ENCODE assay signal across 8 mouse cellular contexts in genomic region chr4:107637670-107638069, GRCm38 (mm10). TPM values are rescaled to one million over a fixed set of nuclear protein-coding genes. Genes with fewer than 3 reads are reported as not detected.
A peak's percentile ranks its signal among the peaks of the same experiment; 100 is the strongest.
DNase-seq lines count a peak whose midpoint lies in the region; ATAC-seq and TF ChIP-seq lines count a peak whose summit lies in the region.

No protein-coding gene starts in this region.

- no peak overlapping the region for H3K9ac ChIP-seq in heart, postnatal 0 days (replicated peaks; ENCODE audit: low read depth, low read length)
- no peak overlapping the region for H3K9ac ChIP-seq in heart, embryonic 12.5 days
- H3K9ac ChIP-seq in limb, embryonic 13.5 days = no peak overlapping the region
- H3K9ac ChIP-seq in hindbrain, embryonic 12.5 days = no peak overlapping the region

- no peak overlapping the region for H3K27ac ChIP-seq in heart, postnatal 0 days (ENCODE audit: low read depth)
- H3K27ac ChIP-seq in heart, embryonic 12.5 days (ENCODE audit: poor library complexity, severe bottlenecking) = no peak overlapping the region
- no peak overlapping the region for H3K27ac ChIP-seq in thymus, adult 2 months (ENCODE audit: control insufficient read depth, insufficient read depth, low read length)
- 0 out of 2 replicates have a peak overlapping the region, but pooled peaks have one; percentile 63 for H3K27ac ChIP-seq in limb, embryonic 13.5 days
- no peak overlapping the region for H3K27ac ChIP-seq in hindbrain, embryonic 12.5 days

- H3K4me1 ChIP-seq in heart, postnatal 0 days (ENCODE audit: control insufficient read depth, insufficient read depth) = no peaks in the 10 kb centered on the region
- H3K4me1 ChIP-seq in heart, embryonic 12.5 days (replicated peaks) = no peaks in the 10 kb centered on the region
- no peaks in the 10 kb centered on the region for H3K4me1 ChIP-seq in thymus, adult 2 months (replicated peaks; ENCODE audit: control insufficient read depth, insufficient read depth, low read length)
- H3K4me1 ChIP-seq in limb, embryonic 13.5 days = peaks cover 69% of the 10 kb centered on the region
- peaks cover 18% of the 10 kb centered on the region; the same call in 1 of the 2 replicates for H3K4me1 ChIP-seq in hindbrain, embryonic 12.5 days

- WGBS in heart, postnatal 0 days = 67% methylated on average over 3 of the region's 3 CpGs
- WGBS in heart, embryonic 12.5 days = 55% methylated on average over 3 of the region's 3 CpGs
- WGBS in thymus, adult 2 months = 47% methylated on average over 3 of the region's 3 CpGs
- WGBS in limb, embryonic 13.5 days = 60% methylated on average over 3 of the region's 3 CpGs
- 65% methylated on average over 3 of the region's 3 CpGs for WGBS in hindbrain, embryonic 12.5 days

- no peak for ATAC-seq in heart, postnatal 0 days (ENCODE audit: insufficient read depth, low read depth)
- ATAC-seq in heart, embryonic 12.5 days (ENCODE audit: insufficient number of reproducible peaks, low FRiP score) = no peak
- ATAC-seq in limb, embryonic 13.5 days (ENCODE audit: low FRiP score, low read depth) = no peak
- ATAC-seq in hindbrain, embryonic 12.5 days (ENCODE audit: low FRiP score) = no peak

- TF ChIP-seq POLR2A in thymus, adult 2 months (IDR thresholded peaks at IDR 0.05; ENCODE audit: control insufficient read depth, extremely low read depth, insufficient read depth, low read length, poor library complexity) = no peak

- peak; percentile 55 for TF ChIP-seq CTCF in heart, postnatal 0 days (IDR thresholded peaks at IDR 0.05; ENCODE audit: low read depth)
- TF ChIP-seq CTCF in thymus, adult 2 months (IDR thresholded peaks at IDR 0.05; ENCODE audit: borderline replicate concordance, control insufficient read depth, extremely low read depth, insufficient read depth, low read length, poor library complexity) = 0 out of 2 replicates have a peak, but pooled peaks have one; percentile 22

- no peak for TF ChIP-seq EP300 in heart, postnatal 0 days (IDR thresholded peaks at IDR 0.05; ENCODE audit: low read depth)

- H3K27me3 ChIP-seq in heart, postnatal 0 days (ENCODE audit: control insufficient read depth, insufficient read depth, low read length) = no peaks in the 10 kb centered on the region
- peaks cover 5% of the 10 kb centered on the region for H3K27me3 ChIP-seq in heart, embryonic 12.5 days (replicated peaks)
- no peaks in the 10 kb centered on the region for H3K27me3 ChIP-seq in thymus, adult 2 months (ENCODE audit: control insufficient read depth, insufficient read depth, low read length)
- H3K27me3 ChIP-seq in limb, embryonic 13.5 days = peaks cover 5% of the 10 kb centered on the region; the same call in 1 of the 2 replicates
- 0 out of 2 replicates have a peak, but pooled peaks cover 1% of the 10 kb centered on the region for H3K27me3 ChIP-seq in splenic B cell, adult 2 months (ENCODE audit: control insufficient read depth, insufficient read depth, low read length, poor library complexity, severe bottlenecking)
- no peaks in the 10 kb centered on the region for H3K27me3 ChIP-seq in hindbrain, embryonic 12.5 days

- H3K9me3 ChIP-seq in heart, postnatal 0 days (replicated peaks; ENCODE audit: control insufficient read depth, low read length) = no peaks in the 10 kb centered on the region
- no peaks in the 10 kb centered on the region for H3K9me3 ChIP-seq in heart, embryonic 12.5 days (replicated peaks)
- no peaks in the 10 kb centered on the region for H3K9me3 ChIP-seq in limb, embryonic 13.5 days
- H3K9me3 ChIP-seq in hindbrain, embryonic 12.5 days (replicated peaks) = no peaks in the 10 kb centered on the region

- no peak for DNase-seq in heart, postnatal 0 days (ENCODE audit: low spot score)
- DNase-seq in thymus, adult 2 months = peak; percentile 39
- no peak for DNase-seq in thymus, adult 18-20 months
- peak; percentile 54 for DNase-seq in c-Kit-positive CD71-positive TER-119-negative erythroid progenitor cells, embryonic 14.5 days (ENCODE audit: low read depth)
- DNase-seq in splenic B cell, adult 2 months (ENCODE audit: low read depth, low spot score) = peak; percentile 53

- no peak overlapping the region for H3K4me3 ChIP-seq in heart, postnatal 0 days (ENCODE audit: low read depth, low read length)
- H3K4me3 ChIP-seq in heart, embryonic 12.5 days = no peak overlapping the region
- no peak overlapping the region for H3K4me3 ChIP-seq in thymus, adult 2 months (ENCODE audit: control insufficient read depth, insufficient read depth, low read length)
- H3K4me3 ChIP-seq in limb, embryonic 13.5 days = no peak overlapping the region
- H3K4me3 ChIP-seq in hindbrain, embryonic 12.5 days = no peak overlapping the region

- H3K4me2 ChIP-seq in heart, postnatal 0 days (ENCODE audit: low read depth, low read length) = no peak overlapping the region
- H3K4me2 ChIP-seq in heart, embryonic 12.5 days = no peak overlapping the region
- no peak overlapping the region for H3K4me2 ChIP-seq in limb, embryonic 13.5 days (replicated peaks)
- H3K4me2 ChIP-seq in hindbrain, embryonic 12.5 days (replicated peaks) = no peak overlapping the region

- H3K36me3 ChIP-seq in heart, postnatal 0 days (replicated peaks; ENCODE audit: control insufficient read depth, insufficient read depth, low read length) = no peaks in the 10 kb centered on the region
- no peaks in the 10 kb centered on the region for H3K36me3 ChIP-seq in heart, embryonic 12.5 days
- no peaks in the 10 kb centered on the region for H3K36me3 ChIP-seq in thymus, adult 2 months (ENCODE audit: control insufficient read depth, insufficient read depth, low read length)
- H3K36me3 ChIP-seq in limb, embryonic 13.5 days = no peaks in the 10 kb centered on the region
- H3K36me3 ChIP-seq in splenic B cell, adult 2 months (ENCODE audit: control insufficient read depth, insufficient read depth, low read length, poor library complexity, severe bottlenecking) = no peaks in the 10 kb centered on the region
- H3K36me3 ChIP-seq in hindbrain, embryonic 12.5 days = no peaks in the 10 kb centered on the region

RNA-seq across cellular contexts. Expression of gene Dmrtb1, which starts 46.4 kb away (rescaled TPM):
- total RNA-seq in heart, postnatal 0 days (2014; rRNA removed; ENCODE audit: low replicate concordance) = not detected in 2 replicates
- polyA plus RNA-seq in heart, postnatal 0 days (2015; fragmentation: Nextera tagmentation; extraction: Ambion mirVana) = not detected in 2 replicates
- polyA plus RNA-seq in heart, embryonic 12.5 days (2016; fragmentation: Nextera tagmentation; extraction: Ambion mirVana) = 0.18 TPM in 1 of 2 replicates, not detected in the other
- polyA plus RNA-seq in thymus, adult 2 months (2012; rRNA removed) = 2.0 and 3.4 TPM in 2 replicates
- polyA plus RNA-seq in limb, embryonic 13.5 days (2015; fragmentation: Nextera tagmentation; extraction: Ambion mirVana) = 0.14 and 0.32 TPM in 2 replicates
- 29.8 and 32.0 TPM in 2 replicates for polyA plus RNA-seq in hindbrain, embryonic 12.5 days (2016; fragmentation: Nextera tagmentation; extraction: Ambion mirVana)

Comparison
In these comparisons a context has a peak if more than half of its experiments do, and no peak if none do; other contexts are left out.
1. DNase-seq: peak in thymus, adult 2 months (single experiment), c-Kit-positive CD71-positive TER-119-negative erythroid progenitor cells, embryonic 14.5 days (single experiment) and splenic B cell, adult 2 months (single experiment); none in heart, postnatal 0 days (single experiment) and thymus, adult 18-20 months (0 of 2).